Mouse (Mus musculus): ENCODE measurements at regions not wholly inside any gene's neighbourhood (a gene's known extent, or its start where the extent isn't known, plus 50 kb on each side); places are given as distances from the start of the nearest gene placed in this dataset.

- Histone ChIP-seq H3K36me3 (ENCODE audit: control insufficient read depth, insufficient read depth) (no peaks in the 10 kb centered on the region), H3ac (ENCODE audit: control insufficient read depth, insufficient read length, low read depth) (no peak overlapping the region), H3K79me3 (ENCODE audit: low read depth) (no peaks in the 10 kb centered on the region), H3K27me3 (ENCODE audit: control insufficient read depth, insufficient read depth, insufficient read length) (no peaks in the 10 kb centered on the region), H3K79me2 (ENCODE audit: control insufficient read depth, insufficient read depth) (no peaks in the 10 kb centered on the region), H3K4me3 (ENCODE audit: insufficient read depth, poor library complexity, severe bottlenecking) (no peak overlapping the region)
- TF ChIP-seq MAX (IDR thresholded peaks at IDR 0.05): no peak
- TF ChIP-seq USF1 (IDR thresholded peaks at IDR 0.05; ENCODE audit: low read depth): no peak
- TF ChIP-seq CTCF (IDR thresholded peaks at IDR 0.05; ENCODE audit: control insufficient read depth, insufficient read depth, insufficient read length): no peak
- no peak for TF ChIP-seq MYOD1 (IDR thresholded peaks at IDR 0.05; ENCODE audit: control insufficient read depth, insufficient read length, low read depth)
- no peak for TF ChIP-seq MYOG (IDR thresholded peaks at IDR 0.05; ENCODE audit: control insufficient read depth, extremely low read depth, insufficient read length)
- TF ChIP-seq FOSL1 (IDR thresholded peaks at IDR 0.05; ENCODE audit: insufficient read depth, low read length, poor library complexity, severe bottlenecking): no peak
Measured at GRCm38 (mm10) chr12:107559191-107559590, 70.8 kb downstream of the 3110018I06Rik start.

DNA sequence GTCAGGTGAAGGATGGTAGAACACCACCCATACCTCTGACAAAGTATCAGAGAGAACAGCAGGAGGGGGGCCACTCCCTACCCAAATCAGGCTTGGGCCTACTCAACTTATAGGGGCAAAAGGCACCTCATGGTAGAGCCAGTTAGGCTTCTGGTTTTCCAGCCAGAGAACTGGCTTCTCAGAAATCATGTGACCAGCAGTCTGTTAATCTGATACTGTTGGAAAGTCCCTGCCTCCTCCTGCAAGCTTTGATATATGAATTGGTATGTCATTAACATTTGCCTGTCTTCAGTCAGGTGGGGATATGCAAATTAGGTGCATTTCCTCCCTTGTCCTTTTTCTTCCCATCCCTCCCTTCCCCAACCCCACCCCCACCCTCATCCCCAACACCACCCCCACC, 71.7 kb downstream of the 3110018I06Rik start:
- no peak overlapping the region for H3K4me3 ChIP-seq (ENCODE audit: insufficient read depth, poor library complexity, severe bottlenecking)
- no peaks in the 10 kb centered on the region for H3K36me3 ChIP-seq (ENCODE audit: control insufficient read depth, insufficient read depth)
- no peaks in the 10 kb centered on the region for H3K79me2 ChIP-seq (ENCODE audit: control insufficient read depth, insufficient read depth)
- H3ac ChIP-seq (ENCODE audit: control insufficient read depth, insufficient read length, low read depth): no peak overlapping the region
- TF ChIP-seq MAX (IDR thresholded peaks at IDR 0.05) (no peak), MYOD1 (IDR thresholded peaks at IDR 0.05; ENCODE audit: control insufficient read depth, insufficient read length, low read depth) (no peak)
- no peaks in the 10 kb centered on the region for H3K79me3 ChIP-seq (ENCODE audit: low read depth)
- H3K27me3 ChIP-seq (ENCODE audit: control insufficient read depth, insufficient read depth, insufficient read length): no peaks in the 10 kb centered on the region

DNA sequence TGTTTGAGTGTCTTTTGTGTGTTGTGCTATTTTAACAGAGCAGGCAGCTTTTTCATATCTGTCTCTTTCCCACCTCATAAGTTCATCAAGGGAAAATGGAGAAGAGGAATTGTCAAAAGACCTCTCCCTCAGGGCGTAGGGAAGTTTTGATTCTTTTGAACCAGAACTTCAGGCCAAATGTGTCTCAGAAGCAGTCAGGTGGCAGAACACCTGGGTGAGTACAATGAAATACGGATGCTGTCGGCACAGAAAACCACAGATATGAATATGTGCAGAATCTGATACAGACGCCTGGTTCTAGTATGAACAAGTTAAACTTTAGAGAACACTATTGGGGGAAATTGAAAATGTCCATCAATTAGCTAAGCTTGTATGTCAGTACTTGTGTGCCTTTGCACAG, 84.2 kb downstream of the 3110018I06Rik start:
- TF ChIP-seq FOSL1 (IDR thresholded peaks at IDR 0.05; ENCODE audit: insufficient read depth, low read length, poor library complexity, severe bottlenecking): no peak
- TF ChIP-seq CEBPB (IDR thresholded peaks at IDR 0.05; ENCODE audit: low read depth): no peak
- TF ChIP-seq MYOG (IDR thresholded peaks at IDR 0.05; ENCODE audit: control insufficient read depth, extremely low read depth, insufficient read length): no peak
- TF ChIP-seq MYOD1 (IDR thresholded peaks at IDR 0.05; ENCODE audit: control insufficient read depth, insufficient read length, low read depth): no peak
- TF ChIP-seq CTCF (IDR thresholded peaks at IDR 0.05; ENCODE audit: control insufficient read depth, insufficient read depth, insufficient read length): no peak
- TF ChIP-seq MAX (IDR thresholded peaks at IDR 0.05): no peak
- no peak for TF ChIP-seq USF1 (IDR thresholded peaks at IDR 0.05; ENCODE audit: low read depth)
- H3K79me3 ChIP-seq (ENCODE audit: low read depth): no peaks in the 10 kb centered on the region
- H3K4me3 ChIP-seq (ENCODE audit: insufficient read depth, poor library complexity, severe bottlenecking): no peak overlapping the region
- no peaks in the 10 kb centered on the region for H3K36me3 ChIP-seq (ENCODE audit: control insufficient read depth, insufficient read depth)
- no peak overlapping the region for H3ac ChIP-seq (ENCODE audit: control insufficient read depth, insufficient read length, low read depth)
- H3K27me3 ChIP-seq (ENCODE audit: control insufficient read depth, insufficient read depth, insufficient read length): no peaks in the 10 kb centered on the region
- no peaks in the 10 kb centered on the region for H3K79me2 ChIP-seq (ENCODE audit: control insufficient read depth, insufficient read depth)

DNA sequence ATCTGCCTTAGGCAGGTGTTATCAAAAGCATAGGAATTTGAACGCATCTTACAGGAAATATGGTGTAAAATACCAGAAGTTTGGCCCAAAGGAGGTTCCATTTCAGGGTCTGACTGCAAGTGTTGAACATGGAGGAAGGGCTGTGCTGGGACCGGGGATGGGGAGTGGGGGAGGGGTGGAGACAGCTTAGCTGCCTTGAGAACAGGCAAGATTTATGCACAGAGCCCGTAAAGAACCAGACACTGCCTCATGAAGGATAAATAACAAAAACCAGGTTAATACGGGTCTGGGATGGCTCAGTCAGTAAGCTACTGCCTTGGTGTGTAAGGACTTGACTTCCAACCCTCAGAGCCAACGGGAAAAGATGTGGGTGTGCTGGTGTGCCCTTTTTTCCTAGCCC, 91.1 kb downstream of the 3110018I06Rik start:
- Histone ChIP-seq H3ac (ENCODE audit: control insufficient read depth, insufficient read length, low read depth) (no peak overlapping the region), H3K79me3 (ENCODE audit: low read depth) (no peaks in the 10 kb centered on the region), H3K36me3 (ENCODE audit: control insufficient read depth, insufficient read depth) (no peaks in the 10 kb centered on the region), H3K27me3 (ENCODE audit: control insufficient read depth, insufficient read depth, insufficient read length) (no peaks in the 10 kb centered on the region), H3K79me2 (ENCODE audit: control insufficient read depth, insufficient read depth) (no peaks in the 10 kb centered on the region), H3K4me3 (ENCODE audit: insufficient read depth, poor library complexity, severe bottlenecking) (no peak overlapping the region)
- TF ChIP-seq USF1 (IDR thresholded peaks at IDR 0.05; ENCODE audit: low read depth) (no peak), MAX (IDR thresholded peaks at IDR 0.05) (no peak), FOSL1 (IDR thresholded peaks at IDR 0.05; ENCODE audit: insufficient read depth, low read length, poor library complexity, severe bottlenecking) (no peak), MYOG (IDR thresholded peaks at IDR 0.05; ENCODE audit: control insufficient read depth, extremely low read depth, insufficient read length) (no peak), MYOD1 (IDR thresholded peaks at IDR 0.05; ENCODE audit: control insufficient read depth, insufficient read length, low read depth) (no peak), CTCF (IDR thresholded peaks at IDR 0.05; ENCODE audit: control insufficient read depth, insufficient read depth, insufficient read length) (no peak), CEBPB (IDR thresholded peaks at IDR 0.05; ENCODE audit: low read depth) (no peak)

DNA sequence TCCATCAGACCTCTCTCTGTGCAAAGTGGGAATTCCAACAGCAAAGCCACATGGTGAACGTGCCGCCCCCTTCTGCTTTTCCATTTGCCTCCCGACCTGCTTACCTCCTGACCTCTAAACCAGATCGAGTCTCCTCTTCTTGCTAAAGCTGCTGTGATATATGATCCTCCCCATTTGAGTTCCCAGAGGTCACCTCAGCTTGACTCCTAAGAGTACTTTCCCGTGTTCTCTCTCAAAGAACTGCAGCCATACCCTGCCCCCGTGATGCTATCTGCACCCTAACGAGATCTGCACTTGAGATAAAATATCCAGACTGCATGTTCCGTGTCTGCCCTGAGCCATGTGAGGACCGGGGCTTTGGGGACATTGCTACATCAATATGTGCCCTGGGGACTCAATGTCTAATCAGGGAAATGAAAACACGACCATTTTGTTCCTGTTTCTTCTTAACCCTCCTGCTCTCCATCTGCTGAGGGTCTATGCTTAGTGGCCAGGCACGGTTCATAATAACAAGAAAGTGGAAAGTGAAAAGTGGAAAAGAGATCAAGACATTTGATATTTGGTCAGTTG, 94.8 kb downstream of the 3110018I06Rik start:
- TF ChIP-seq USF1 (IDR thresholded peaks at IDR 0.05; ENCODE audit: low read depth) (no peak), CEBPB (IDR thresholded peaks at IDR 0.05; ENCODE audit: low read depth) (no peak), CTCF (IDR thresholded peaks at IDR 0.05; ENCODE audit: control insufficient read depth, insufficient read depth, insufficient read length) (no peak), FOSL1 (IDR thresholded peaks at IDR 0.05; ENCODE audit: insufficient read depth, low read length, poor library complexity, severe bottlenecking) (no peak), MYOG (IDR thresholded peaks at IDR 0.05; ENCODE audit: control insufficient read depth, extremely low read depth, insufficient read length) (no peak), MAX (IDR thresholded peaks at IDR 0.05) (no peak), MYOD1 (IDR thresholded peaks at IDR 0.05; ENCODE audit: control insufficient read depth, insufficient read length, low read depth) (no peak)
- no peak overlapping the region for H3K4me3 ChIP-seq (ENCODE audit: insufficient read depth, poor library complexity, severe bottlenecking)
- H3K79me2 ChIP-seq (ENCODE audit: control insufficient read depth, insufficient read depth): no peaks in the 10 kb centered on the region
- H3K36me3 ChIP-seq (ENCODE audit: control insufficient read depth, insufficient read depth): no peaks in the 10 kb centered on the region
- no peaks in the 10 kb centered on the region for H3K79me3 ChIP-seq (ENCODE audit: low read depth)
- H3ac ChIP-seq (ENCODE audit: control insufficient read depth, insufficient read length, low read depth): no peak overlapping the region
- H3K27me3 ChIP-seq (ENCODE audit: control insufficient read depth, insufficient read depth, insufficient read length): no peaks in the 10 kb centered on the region

DNA sequence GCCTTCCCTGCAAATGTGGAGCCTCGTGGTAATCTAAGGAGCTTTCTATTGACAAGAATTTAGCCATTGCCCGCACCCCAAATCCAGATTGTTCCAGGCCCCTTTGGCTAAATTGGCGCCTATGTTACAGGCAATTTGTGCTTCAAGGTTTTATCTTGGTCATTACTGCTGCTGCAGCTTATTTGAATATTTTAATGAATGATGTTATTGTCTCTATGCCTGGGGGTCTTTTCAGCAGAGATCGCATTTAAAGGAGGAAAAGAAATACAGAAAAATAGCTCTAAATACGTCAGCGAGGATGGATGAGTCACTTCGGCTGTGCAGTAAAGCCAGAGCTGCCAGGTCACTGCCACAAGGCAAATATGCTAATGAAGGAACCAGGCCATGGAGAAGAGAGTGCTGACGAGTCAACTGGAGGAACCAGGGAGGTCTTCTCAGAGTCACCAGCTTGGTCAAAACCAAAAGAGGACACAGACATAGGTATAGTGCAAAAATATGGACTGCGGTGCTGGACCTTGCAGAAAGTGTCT, 97.3 kb downstream of the 3110018I06Rik start:
- Histone ChIP-seq H3K79me2 (ENCODE audit: control insufficient read depth, insufficient read depth) (no peaks in the 10 kb centered on the region), H3ac (ENCODE audit: control insufficient read depth, insufficient read length, low read depth) (no peak overlapping the region), H3K4me3 (ENCODE audit: insufficient read depth, poor library complexity, severe bottlenecking) (no peak overlapping the region), H3K27me3 (ENCODE audit: control insufficient read depth, insufficient read depth, insufficient read length) (no peaks in the 10 kb centered on the region), H3K79me3 (ENCODE audit: low read depth) (no peaks in the 10 kb centered on the region), H3K36me3 (ENCODE audit: control insufficient read depth, insufficient read depth) (no peaks in the 10 kb centered on the region)
- TF ChIP-seq FOSL1 (IDR thresholded peaks at IDR 0.05; ENCODE audit: insufficient read depth, low read length, poor library complexity, severe bottlenecking) (no peak), MAX (IDR thresholded peaks at IDR 0.05) (no peak)
